Mouse (Mus musculus) heart, postnatal 0 days (tissue): ENCODE data around the gene Cdt1.
"Not testable (repeated sequence)": the region's sequence is repeated elsewhere in the genome, so short reads cannot be mapped to it uniquely, and the experiment has no call there.

Experiments
- CTCF ChIP-seq: IDR thresholded peaks from 2 replicates; pipeline ENCODE4 v1.5.1; 2016; ENCODE audit warnings: antibody characterized with exemption, control low read depth, low read depth
- EP300 ChIP-seq: IDR thresholded peaks from 2 replicates; pipeline ENCODE4 v1.6.1; 2016; ENCODE audit warnings: antibody characterized with exemption, low read depth

- not testable (repeated sequence) for TF ChIP-seq CTCF, EP300
Measured at GRCm38 (mm10) chr8:122573176-122573575, 5.4 kb downstream of the Cdt1 start.
